Mouse (Mus musculus): ENCODE data around the gene Rai14. TPM values are rescaled to one million over a fixed set of nuclear protein-coding genes. Genes with fewer than 3 reads are reported as not detected.

Rai14 gene
- polyA plus RNA-seq, 2 experiments = 2.9 to 3.7 TPM

- H3K9me3 ChIP-seq (ENCODE audit: control insufficient read depth, low read length) = no peaks in the 10 kb centered on the region
- no peak overlapping the region for H3K9ac ChIP-seq (replicated peaks)
- no peaks in the 10 kb centered on the region for H3K4me1 ChIP-seq (replicated peaks; ENCODE audit: control insufficient read depth in 2 of 2, insufficient read depth in 2 of 2, low read length in 1 of 2)
- no peak overlapping the region for H3K4me2 ChIP-seq (ENCODE audit: low read depth)
- DNase-seq (ENCODE audit: low read depth in 3 of 3, low spot score in 3 of 3) = no peak
- ATAC-seq (ENCODE audit: insufficient read depth) = no peak
- H3K27me3 ChIP-seq (ENCODE audit: control insufficient read depth, insufficient read depth, low read length) = no peaks in the 10 kb centered on the region
- WGBS (ENCODE audit: insufficient replicate concordance) = 66% methylated on average over 3 of the region's 3 CpGs
- no peaks in the 10 kb centered on the region for H3K36me3 ChIP-seq (replicated peaks; ENCODE audit: control insufficient read depth, insufficient read depth, low read depth)
- H3K27ac ChIP-seq = no peak overlapping the region
- H3K4me3 ChIP-seq (ENCODE audit: insufficient read depth in 1 of 2, low read depth in 2 of 2, low read length in 2 of 2) = no peak overlapping the region
- no peak for TF ChIP-seq EP300 (IDR thresholded peaks at IDR 0.05; ENCODE audit: low read depth)
- no peak for TF ChIP-seq CTCF (IDR thresholded peaks at IDR 0.05; ENCODE audit: low read depth)
Observed at GRCm38 (mm10) chr15:10579159-10579558, 135.3 kb downstream of the Rai14 start.

DNA sequence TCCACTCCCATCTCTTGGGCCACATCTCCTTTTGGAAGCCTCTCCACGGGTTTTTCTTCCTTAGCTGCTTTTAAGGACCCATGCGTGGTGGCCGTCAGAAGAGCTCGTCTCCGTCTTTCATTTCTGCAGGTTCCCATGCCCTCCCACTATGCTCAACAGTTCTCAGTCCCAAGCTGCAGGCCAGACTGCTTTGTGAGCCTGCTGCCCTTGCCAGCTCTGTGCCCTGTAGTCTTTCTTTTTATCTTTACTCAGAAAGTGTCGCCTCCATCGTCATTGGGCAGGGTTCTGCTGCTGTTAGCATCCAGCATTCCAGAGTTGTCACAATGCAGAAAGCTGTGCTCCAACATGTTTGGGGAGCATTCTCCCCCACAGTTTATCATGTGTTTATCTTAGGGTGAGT, 147.9 kb downstream of the Rai14 start:
- no peak overlapping the region for H3K27ac ChIP-seq
- H3K4me3 ChIP-seq (ENCODE audit: insufficient read depth in 1 of 2, low read depth in 2 of 2, low read length in 2 of 2) = no peak overlapping the region
- 65% methylated on average over 7 of the region's 7 CpGs for WGBS (ENCODE audit: insufficient replicate concordance)
- H3K4me1 ChIP-seq (replicated peaks; ENCODE audit: control insufficient read depth in 2 of 2, insufficient read depth in 2 of 2, low read length in 1 of 2) = no peaks in the 10 kb centered on the region
- H3K4me2 ChIP-seq (ENCODE audit: low read depth) = no peak overlapping the region
- no peak overlapping the region for H3K9ac ChIP-seq (replicated peaks)
- DNase-seq (ENCODE audit: low read depth in 3 of 3, low spot score in 3 of 3) (no peak), ATAC-seq (ENCODE audit: insufficient read depth) (no peak)
- TF ChIP-seq EP300 (IDR thresholded peaks at IDR 0.05; ENCODE audit: low read depth) = no peak
- TF ChIP-seq CTCF (IDR thresholded peaks at IDR 0.05; ENCODE audit: low read depth) = no peak
- H3K9me3 ChIP-seq (ENCODE audit: control insufficient read depth, low read length) = no peaks in the 10 kb centered on the region
- no peaks in the 10 kb centered on the region for H3K27me3 ChIP-seq (ENCODE audit: control insufficient read depth, insufficient read depth, low read length)
- no peaks in the 10 kb centered on the region for H3K36me3 ChIP-seq (replicated peaks; ENCODE audit: control insufficient read depth, insufficient read depth, low read depth)

- H3K27me3 ChIP-seq (ENCODE audit: control insufficient read depth, insufficient read depth, low read length) = no peaks in the 10 kb centered on the region
- DNase-seq (ENCODE audit: low read depth in 3 of 3, low spot score in 3 of 3) = no peak
- no peaks in the 10 kb centered on the region for H3K9me3 ChIP-seq (ENCODE audit: control insufficient read depth, low read length)
- H3K36me3 ChIP-seq (replicated peaks; ENCODE audit: control insufficient read depth, insufficient read depth, low read depth) = no peaks in the 10 kb centered on the region
- ATAC-seq (ENCODE audit: insufficient read depth) = no peak
- TF ChIP-seq EP300 (IDR thresholded peaks at IDR 0.05; ENCODE audit: low read depth) (no peak), CTCF (IDR thresholded peaks at IDR 0.05; ENCODE audit: low read depth) (no peak)
- 27% methylated on average over 1 of the region's 1 CpGs for WGBS (ENCODE audit: insufficient replicate concordance)
- no peak overlapping the region for H3K4me3 ChIP-seq (ENCODE audit: insufficient read depth in 1 of 2, low read depth in 2 of 2, low read length in 2 of 2)
- no peak overlapping the region for H3K27ac ChIP-seq
- H3K9ac ChIP-seq (replicated peaks) = no peak overlapping the region
- no peaks in the 10 kb centered on the region for H3K4me1 ChIP-seq (replicated peaks; ENCODE audit: control insufficient read depth in 2 of 2, insufficient read depth in 2 of 2, low read length in 1 of 2)
- no peak overlapping the region for H3K4me2 ChIP-seq (ENCODE audit: low read depth)
Observed at GRCm38 (mm10) chr15:10564201-10564600, 150.2 kb downstream of the Rai14 start.

DNA sequence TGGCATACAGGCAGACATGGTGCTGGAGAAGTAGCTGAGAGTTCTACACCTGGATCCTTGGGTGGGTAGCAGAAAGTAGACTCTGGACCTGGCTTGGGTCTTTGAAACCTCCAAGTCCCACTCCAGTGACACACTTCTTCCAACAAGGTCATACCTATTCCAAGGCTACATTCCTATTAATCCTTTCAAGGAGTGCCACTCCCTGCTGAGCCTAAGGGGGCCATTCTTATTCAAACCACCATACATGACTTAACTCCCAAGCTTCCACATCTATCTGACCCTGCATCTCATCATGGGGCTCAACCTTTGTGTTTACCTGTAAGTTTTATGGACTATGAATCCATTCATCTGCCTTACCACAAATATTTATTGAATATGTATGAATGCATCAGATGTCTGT, 152.1 kb downstream of the Rai14 start:
- Histone ChIP-seq H3K36me3 (replicated peaks; ENCODE audit: control insufficient read depth, insufficient read depth, low read depth) (no peaks in the 10 kb centered on the region), H3K9ac (replicated peaks) (no peak overlapping the region), H3K4me2 (ENCODE audit: low read depth) (no peak overlapping the region), H3K27me3 (ENCODE audit: control insufficient read depth, insufficient read depth, low read length) (no peaks in the 10 kb centered on the region), H3K9me3 (ENCODE audit: control insufficient read depth, low read length) (no peaks in the 10 kb centered on the region), H3K4me1 (replicated peaks; ENCODE audit: control insufficient read depth in 2 of 2, insufficient read depth in 2 of 2, low read length in 1 of 2) (no peaks in the 10 kb centered on the region), H3K4me3 (ENCODE audit: insufficient read depth in 1 of 2, low read depth in 2 of 2, low read length in 2 of 2) (no peak overlapping the region), H3K27ac (no peak overlapping the region)
- TF ChIP-seq CTCF (IDR thresholded peaks at IDR 0.05; ENCODE audit: low read depth) (no peak), EP300 (IDR thresholded peaks at IDR 0.05; ENCODE audit: low read depth) (no peak)
- ATAC-seq (ENCODE audit: insufficient read depth) = no peak
- no peak for DNase-seq (ENCODE audit: low read depth in 3 of 3, low spot score in 3 of 3)

DNA sequence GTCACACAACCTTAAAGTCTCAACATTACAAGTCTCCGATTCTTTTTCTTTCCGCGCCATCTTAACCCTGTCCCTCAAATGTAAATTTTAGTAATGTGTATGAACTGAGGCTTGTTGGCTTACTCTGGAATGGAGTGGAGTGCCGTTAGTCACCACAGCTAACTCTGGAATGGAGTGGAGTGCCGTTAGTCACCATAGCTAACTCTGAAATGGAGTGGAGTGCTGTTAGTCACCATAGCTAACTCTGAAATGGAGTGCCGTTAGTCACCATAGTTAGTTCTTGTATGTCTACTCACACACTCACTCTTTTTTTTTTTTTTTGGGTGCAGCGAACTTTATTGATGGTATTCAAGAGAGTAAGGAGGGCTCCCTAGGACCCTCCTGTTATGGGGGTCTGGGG, 154.4 kb downstream of the Rai14 start:
- Histone ChIP-seq H3K4me2 (ENCODE audit: low read depth) (no peak overlapping the region), H3K4me3 (ENCODE audit: insufficient read depth in 1 of 2, low read depth in 2 of 2, low read length in 2 of 2) (no peak overlapping the region), H3K4me1 (replicated peaks; ENCODE audit: control insufficient read depth in 2 of 2, insufficient read depth in 2 of 2, low read length in 1 of 2) (no peaks in the 10 kb centered on the region), H3K9me3 (ENCODE audit: control insufficient read depth, low read length) (no peaks in the 10 kb centered on the region), H3K27me3 (ENCODE audit: control insufficient read depth, insufficient read depth, low read length) (no peaks in the 10 kb centered on the region), H3K27ac (no peak overlapping the region), H3K36me3 (replicated peaks; ENCODE audit: control insufficient read depth, insufficient read depth, low read depth) (no peaks in the 10 kb centered on the region), H3K9ac (replicated peaks) (no peak overlapping the region)
- 74% methylated on average over 7 of the region's 7 CpGs for WGBS (ENCODE audit: insufficient replicate concordance)
- DNase-seq (ENCODE audit: low read depth in 3 of 3, low spot score in 3 of 3) = no peak
- no peak for ATAC-seq (ENCODE audit: insufficient read depth)
- no peak for TF ChIP-seq EP300 (IDR thresholded peaks at IDR 0.05; ENCODE audit: low read depth)
- no peak for TF ChIP-seq CTCF (IDR thresholded peaks at IDR 0.05; ENCODE audit: low read depth)
